Mouse (Mus musculus) cortical plate, adult 2 months (tissue): Measurements from ENCODE around the gene Irs2.

ENCODE experiments used
- CTCF ChIP-seq: fragments of 200-500 bp; IDR thresholded peaks from 2 replicates; pipeline ENCODE4 v1.5.1; 2011; ENCODE audit warnings: mild to moderate bottlenecking, control low read depth, low read length; ENCODE audit not compliant: insufficient read depth; ENCODE audit errors: extremely low read depth
- POLR2A ChIP-seq: fragments of 200-500 bp; IDR thresholded peaks from 2 replicates; pipeline ENCODE4 v1.6.1; 2011; ENCODE audit warnings: mild to moderate bottlenecking, low read length, control low read depth; ENCODE audit not compliant: insufficient read depth; ENCODE audit errors: extremely low read depth

- TF ChIP-seq POLR2A, result no peak
- no peak for TF ChIP-seq CTCF
Measured at GRCm38 (mm10) chr8:10974659-10975058, 33.6 kb downstream of the Irs2 start.
